Mouse (Mus musculus) neural tube, embryonic 14.5 days (tissue): Measurements from ENCODE around the gene St3gal6. TPM values are rescaled to one million over a fixed set of nuclear protein-coding genes. Genes with fewer than 3 reads are reported as not detected.

Experiments used
- ATAC-seq: fragments of 200-750 bp; cut with Nextera tagmentation; 2 replicates; pipeline ENCODE4 v1.8.0; 2017; ENCODE audit warnings: low read depth, mild to moderate bottlenecking, moderate TSS enrichment, moderate library complexity
- H3K27ac ChIP-seq: fragments of 300-500 bp; sonication (generic); 2 replicates; pipeline ENCODE4 v1.5.1; 2014; ENCODE audit warnings: low read depth, mild to moderate bottlenecking, control low read depth, low read length, moderate library complexity, mixed read lengths
- H3K27me3 ChIP-seq: fragments of 300-500 bp; sonication (generic); 2 replicates; pipeline ENCODE4 v1.6.1; 2014; ENCODE audit warnings: low read length; ENCODE audit not compliant: control insufficient read depth, insufficient read depth
- H3K36me3 ChIP-seq: fragments of 300-500 bp; sonication (generic); 2 replicates; pipeline ENCODE4 v1.6.1; 2014; ENCODE audit warnings: low read length, mixed read lengths; ENCODE audit not compliant: control insufficient read depth, insufficient read depth
- H3K4me1 ChIP-seq: fragments of 300-500 bp; sonication (generic); 2 replicates; pipeline ENCODE4 v1.6.1; 2014; ENCODE audit warnings: low read length; ENCODE audit not compliant: control insufficient read depth, insufficient read depth
- H3K4me2 ChIP-seq: fragments of 300-500 bp; sonication (generic); 2 replicates; pipeline ENCODE4 v1.6.1; 2014; ENCODE audit warnings: mild to moderate bottlenecking, low read depth, low read length, control low read depth
- H3K4me3 ChIP-seq: fragments of 300-500 bp; sonication (generic); 2 replicates; pipeline ENCODE4 v1.5.1; 2014; ENCODE audit warnings: low read depth, low read length, control low read depth, mixed read lengths
- H3K9ac ChIP-seq: fragments of 300-500 bp; sonication (generic); replicated peaks from 2 replicates; pipeline ENCODE4 v1.6.1; 2014; ENCODE audit warnings: low read depth, mild to moderate bottlenecking, control low read depth, low read length, mixed read lengths
- H3K9me3 ChIP-seq: fragments of 300-500 bp; sonication (generic); 2 replicates; pipeline ENCODE4 v1.6.1; 2016; ENCODE audit warnings: low read length; ENCODE audit not compliant: control insufficient read depth
- WGBS: fragments of 180-500 bp; shearing (Covaris S2); extraction: QIAGEN DNeasy Blood & Tissue Kit; methylation state at CpG from one replicate; pipeline ENCODE4 v1.1.7; 2014; 5-methylcytosine and 5-hydroxymethylcytosine counted together
- polyA plus RNA-seq: library from polyadenylated mRNA; unstranded; fragments of >200 nt; fragmentation: Nextera tagmentation; extraction: Ambion mirVana; gene quantifications from 2 replicates; pipeline ENCODE4 v1.2.1, GENCODE M21; 2014

The St3gal6 gene
- polyA plus RNA-seq, 1 experiment from 2014 or later = 6.3 TPM

GRCm38 (mm10) chr16:58475544-58476154 is 48.4 kb downstream of the St3gal6 start:
- H3K27me3 ChIP-seq = no peaks in the 10 kb centered on the region
- H3K4me3 ChIP-seq = no peak overlapping the region
- no peak overlapping the region for H3K27ac ChIP-seq
- WGBS = 95% methylated on average over 3 of the region's 3 CpGs
- no peaks in the 10 kb centered on the region for H3K36me3 ChIP-seq
- ATAC-seq = no peak
- H3K4me1 ChIP-seq = no peaks in the 10 kb centered on the region
- H3K4me2 ChIP-seq = no peak overlapping the region
- no peaks in the 10 kb centered on the region; the same call in 1 of the 2 replicates for H3K9me3 ChIP-seq
- H3K9ac ChIP-seq = no peak overlapping the region

GRCm38 (mm10) chr16:58474875-58475274 is 49.2 kb downstream of the St3gal6 start:
- H3K4me1 ChIP-seq = no peaks in the 10 kb centered on the region
- WGBS = 66% methylated on average over 3 of the region's 3 CpGs
- no peak overlapping the region for H3K4me2 ChIP-seq
- no peak for ATAC-seq
- no peak overlapping the region for H3K27ac ChIP-seq
- H3K4me3 ChIP-seq = no peak overlapping the region
- no peaks in the 10 kb centered on the region; the same call in 1 of the 2 replicates for H3K9me3 ChIP-seq
- no peak overlapping the region for H3K9ac ChIP-seq
- H3K27me3 ChIP-seq = no peaks in the 10 kb centered on the region
- H3K36me3 ChIP-seq = no peaks in the 10 kb centered on the region

GRCm38 (mm10) chr16:58470841-58471240 is 53.2 kb downstream of the St3gal6 start:
- Histone ChIP-seq H3K4me3 (no peak overlapping the region), H3K27me3 (no peaks in the 10 kb centered on the region), H3K36me3 (0 out of 2 replicates have a peak, but pooled peaks cover 2% of the 10 kb centered on the region), H3K27ac (no peak overlapping the region), H3K9me3 (no peaks in the 10 kb centered on the region), H3K9ac (no peak overlapping the region), H3K4me2 (no peak overlapping the region), H3K4me1 (no peaks in the 10 kb centered on the region)
- no peak for ATAC-seq
- WGBS = 89% methylated on average over 4 of the region's 4 CpGs

GRCm38 (mm10) chr16:58470061-58470460 is 54.0 kb downstream of the St3gal6 start:
- no peaks in the 10 kb centered on the region for H3K4me1 ChIP-seq
- H3K9ac ChIP-seq = no peak overlapping the region
- H3K27ac ChIP-seq = no peak overlapping the region
- H3K4me2 ChIP-seq = no peak overlapping the region
- H3K36me3 ChIP-seq = 0 out of 2 replicates have a peak, but pooled peaks cover 4% of the 10 kb centered on the region
- ATAC-seq = no peak
- no peaks in the 10 kb centered on the region for H3K9me3 ChIP-seq
- no peaks in the 10 kb centered on the region for H3K27me3 ChIP-seq
- 85% methylated on average over 8 of the region's 8 CpGs for WGBS
- H3K4me3 ChIP-seq = no peak overlapping the region

- H3K27me3 ChIP-seq = no peaks in the 10 kb centered on the region
- no peak overlapping the region for H3K9ac ChIP-seq
- WGBS = 94% methylated on average over 9 of the region's 9 CpGs
- no peaks in the 10 kb centered on the region for H3K9me3 ChIP-seq
- no peaks in the 10 kb centered on the region for H3K4me1 ChIP-seq
- peaks cover 25% of the 10 kb centered on the region for H3K36me3 ChIP-seq
- ATAC-seq = no peak
- no peak overlapping the region for H3K4me2 ChIP-seq
- no peak overlapping the region for H3K27ac ChIP-seq
- H3K4me3 ChIP-seq = no peak overlapping the region
These were observed 58.6 kb downstream of the St3gal6 start for GRCm38 (mm10) chr16:58465412-58465811.

- Histone ChIP-seq H3K27ac (no peak overlapping the region), H3K9me3 (no peaks in the 10 kb centered on the region), H3K4me2 (no peak overlapping the region), H3K4me3 (no peak overlapping the region), H3K27me3 (no peaks in the 10 kb centered on the region), H3K9ac (no peak overlapping the region), H3K4me1 (no peaks in the 10 kb centered on the region), H3K36me3 (peaks cover 25% of the 10 kb centered on the region)
- ATAC-seq = no peak
- WGBS = 96% methylated on average over 14 of the region's 14 CpGs
These were observed 60.0 kb downstream of the St3gal6 start for GRCm38 (mm10) chr16:58464051-58464450.

- no peaks in the 10 kb centered on the region for H3K27me3 ChIP-seq
- H3K9me3 ChIP-seq = no peaks in the 10 kb centered on the region
- no peak for ATAC-seq
- 93% methylated on average over 2 of the region's 2 CpGs for WGBS
- no peaks in the 10 kb centered on the region for H3K4me1 ChIP-seq
- peaks cover 25% of the 10 kb centered on the region for H3K36me3 ChIP-seq
- H3K27ac ChIP-seq = no peak overlapping the region
- H3K9ac ChIP-seq = no peak overlapping the region
- no peak overlapping the region for H3K4me2 ChIP-seq
- H3K4me3 ChIP-seq = no peak overlapping the region
These were observed 61.5 kb downstream of the St3gal6 start for GRCm38 (mm10) chr16:58462519-58462918.

- Histone ChIP-seq H3K9ac (no peak overlapping the region), H3K4me1 (no peaks in the 10 kb centered on the region), H3K27ac (no peak overlapping the region), H3K9me3 (no peaks in the 10 kb centered on the region), H3K4me2 (no peak overlapping the region), H3K27me3 (no peaks in the 10 kb centered on the region), H3K36me3 (peaks cover 25% of the 10 kb centered on the region), H3K4me3 (no peak overlapping the region)
- WGBS = 96% methylated on average over 2 of the region's 2 CpGs
- no peak for ATAC-seq
These were observed 62.1 kb downstream of the St3gal6 start for GRCm38 (mm10) chr16:58461856-58462518.

- WGBS = 93% methylated on average over 10 of the region's 10 CpGs
These were observed 63.7 kb downstream of the St3gal6 start for GRCm38 (mm10) chr16:58460386-58460785.

More at GRCm38 (mm10) chr16:58460386-58460785, 63.7 kb downstream of the St3gal6 start:
- Histone ChIP-seq H3K4me1 (no peaks in the 10 kb centered on the region), H3K9ac (no peak overlapping the region), H3K4me3 (no peak overlapping the region), H3K4me2 (no peak overlapping the region), H3K27ac (no peak overlapping the region), H3K27me3 (no peaks in the 10 kb centered on the region), H3K36me3 (peaks cover 24% of the 10 kb centered on the region), H3K9me3 (no peaks in the 10 kb centered on the region)
- no peak for ATAC-seq
